Mouse (Mus musculus): ENCODE measurements at regions not wholly inside any gene's neighbourhood (a gene's known extent, or its start where the extent isn't known, plus 50 kb on each side); places are given as distances from the start of the nearest gene placed in this dataset.

GRCm38 (mm10) chr15:42309586-42309985, 2175.4 kb downstream of the 9330182O14Rik start:
- peak; percentile 38 for DNase-seq (ENCODE audit: low spot score)

- DNase-seq (ENCODE audit: low spot score), result no peak
Observed at GRCm38 (mm10) chr15:42311166-42311565, 2177.0 kb downstream of the 9330182O14Rik start.

- DNase-seq (ENCODE audit: low spot score), result no peak
Observed at GRCm38 (mm10) chr15:42320349-42320748, 2186.2 kb downstream of the 9330182O14Rik start.

GRCm38 (mm10) chr15:42322940-42323339, 2188.8 kb downstream of the 9330182O14Rik start:
- DNase-seq (ENCODE audit: low spot score), result no peak

GRCm38 (mm10) chr15:42325221-42325620, 2191.1 kb downstream of the 9330182O14Rik start:
- DNase-seq (ENCODE audit: low spot score), result no peak

- no peak for DNase-seq (ENCODE audit: low spot score)
Observed at GRCm38 (mm10) chr15:42328535-42328934, 2194.4 kb downstream of the 9330182O14Rik start.

- DNase-seq (ENCODE audit: low spot score), result no peak
Observed at GRCm38 (mm10) chr15:42329742-42330141, 2195.6 kb downstream of the 9330182O14Rik start.

- DNase-seq (ENCODE audit: low spot score), result no peak
Observed at GRCm38 (mm10) chr15:42333642-42334041, 2199.5 kb downstream of the 9330182O14Rik start.

GRCm38 (mm10) chr15:42346131-42346530, 2212.0 kb downstream of the 9330182O14Rik start:
- no peak for DNase-seq (ENCODE audit: low spot score)

- no peak for DNase-seq (ENCODE audit: low spot score)
Observed at GRCm38 (mm10) chr15:42361871-42362270, 2227.7 kb downstream of the 9330182O14Rik start.

GRCm38 (mm10) chr15:42364979-42365378, 2230.8 kb downstream of the 9330182O14Rik start:
- no peak for DNase-seq (ENCODE audit: low spot score)

- DNase-seq (ENCODE audit: low spot score), result no peak
Observed at GRCm38 (mm10) chr15:42366796-42367195, 2232.6 kb downstream of the 9330182O14Rik start.

- no peak for DNase-seq (ENCODE audit: low spot score)
Observed at GRCm38 (mm10) chr15:42369603-42370002, 2235.4 kb downstream of the 9330182O14Rik start.

GRCm38 (mm10) chr15:42370044-42370443, 2235.9 kb downstream of the 9330182O14Rik start:
- DNase-seq (ENCODE audit: low spot score), result no peak

GRCm38 (mm10) chr15:42372704-42373286, 2238.6 kb downstream of the 9330182O14Rik start:
- DNase-seq (ENCODE audit: low spot score), result no peak
